Mouse (Mus musculus) liver, adult (tissue): Measurements from ENCODE around the gene Atf5.

Source experiments
- GATA4 ChIP-seq: IDR thresholded peaks from 2 replicates; pipeline ENCODE4 v1.6.1; 2014; ENCODE audit warnings: mild to moderate bottlenecking, low read length; ENCODE audit not compliant: insufficient replicate concordance

Gene Atf5

DNA sequence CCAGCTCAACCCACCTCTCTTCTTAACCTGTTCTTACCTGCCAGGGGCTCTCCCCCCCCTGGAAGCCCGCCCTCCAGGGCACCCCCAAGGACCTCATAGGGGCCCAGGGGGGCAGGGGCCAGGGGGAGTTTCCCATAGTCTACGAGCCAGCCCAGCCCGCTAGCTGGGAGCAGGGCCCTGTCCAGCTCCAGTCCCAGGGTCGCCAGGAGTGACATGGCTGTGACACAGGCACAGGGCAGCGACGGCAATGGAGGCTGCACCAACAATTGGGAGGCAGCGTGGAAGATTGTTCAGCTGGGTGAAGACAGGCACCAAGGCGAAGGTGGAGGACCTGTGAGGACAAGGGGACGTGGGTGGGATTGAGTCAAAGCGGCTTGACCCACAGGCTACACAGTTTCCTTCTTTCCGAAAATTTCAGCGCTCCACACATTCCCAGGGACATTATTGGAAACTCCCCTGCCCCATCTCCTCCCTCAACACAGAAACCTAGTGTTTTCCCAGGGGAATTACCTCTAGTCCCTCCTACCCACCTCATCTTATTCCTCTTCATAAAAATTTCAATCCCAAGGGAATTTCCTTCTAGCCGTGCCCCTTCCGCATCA lies 1.4 kb downstream of the Atf5 start:
- no peak for TF ChIP-seq GATA4

DNA sequence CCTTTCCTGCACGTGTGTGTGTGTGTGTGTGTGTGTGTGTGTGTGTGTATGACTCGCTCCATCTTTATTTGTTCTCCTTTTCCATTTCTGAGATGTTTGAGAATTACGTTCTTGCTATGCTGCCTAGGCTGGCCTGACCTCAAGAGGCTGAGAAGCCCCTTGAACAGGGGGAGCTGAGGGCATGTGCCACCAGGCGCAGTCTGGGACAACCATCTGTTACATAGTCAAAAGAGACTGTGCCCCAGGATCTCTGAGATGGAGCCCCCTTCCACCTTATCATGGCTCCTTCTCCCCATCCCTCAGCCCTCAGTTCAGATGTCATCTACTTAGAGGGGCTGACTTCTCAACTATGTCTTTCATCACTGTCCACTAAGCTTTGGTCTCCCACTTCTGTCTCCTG lies 2.0 kb downstream of the Atf5 start:
- TF ChIP-seq GATA4: no peak

DNA sequence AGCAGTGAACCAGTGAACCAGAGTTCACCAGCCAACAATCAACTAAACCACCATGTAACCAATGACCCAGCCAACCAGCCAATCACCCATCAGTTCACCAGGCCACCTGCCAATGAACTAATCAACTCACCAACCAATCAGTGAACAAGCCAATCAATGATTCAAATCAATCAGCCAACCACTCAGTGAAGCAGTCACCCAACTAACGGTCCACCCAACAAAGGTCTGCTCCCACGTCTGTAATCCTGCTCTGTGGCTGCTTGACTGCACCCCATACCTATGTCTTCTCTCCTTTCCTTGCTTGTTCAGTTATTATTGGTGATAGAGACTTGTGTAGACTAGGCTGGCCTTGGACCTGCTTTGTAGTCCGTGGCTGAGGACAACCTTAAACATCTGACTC lies 2.5 kb downstream of the Atf5 start:
- TF ChIP-seq GATA4: no peak

DNA sequence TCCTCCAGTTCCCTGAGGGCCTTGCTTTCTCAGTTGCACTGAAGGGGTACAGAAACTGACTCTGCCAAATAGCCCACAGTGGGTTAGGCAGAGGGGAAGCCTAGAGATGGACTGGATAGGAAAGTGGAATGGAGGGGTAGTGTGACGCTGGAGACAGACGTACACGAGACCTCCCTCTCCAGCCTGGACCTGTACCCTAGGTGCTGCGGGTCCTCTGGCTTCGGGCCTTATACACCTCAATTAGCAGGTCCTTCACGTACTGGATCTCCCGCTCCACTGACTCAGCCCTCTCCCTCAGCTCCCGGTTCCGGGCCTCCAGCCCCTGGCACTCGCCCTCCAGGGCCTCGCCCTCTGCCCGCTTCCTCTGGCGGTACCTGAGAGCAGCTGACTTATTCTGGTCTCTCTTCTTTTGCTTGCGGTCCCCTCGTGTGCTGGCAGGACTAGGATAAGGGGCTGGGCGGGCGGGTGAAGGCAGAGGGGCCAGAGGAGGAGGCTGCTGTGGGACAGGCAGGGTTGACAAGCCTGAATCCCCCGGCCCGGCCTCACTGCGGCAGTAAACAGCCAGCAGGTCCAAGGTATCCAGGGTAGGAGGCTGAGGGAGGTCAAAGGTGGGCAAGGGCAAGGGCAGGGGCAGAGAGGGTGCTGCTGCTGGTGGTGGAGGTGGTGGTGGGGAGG lies 3.7 kb downstream of the Atf5 start:
- no peak for TF ChIP-seq GATA4

DNA sequence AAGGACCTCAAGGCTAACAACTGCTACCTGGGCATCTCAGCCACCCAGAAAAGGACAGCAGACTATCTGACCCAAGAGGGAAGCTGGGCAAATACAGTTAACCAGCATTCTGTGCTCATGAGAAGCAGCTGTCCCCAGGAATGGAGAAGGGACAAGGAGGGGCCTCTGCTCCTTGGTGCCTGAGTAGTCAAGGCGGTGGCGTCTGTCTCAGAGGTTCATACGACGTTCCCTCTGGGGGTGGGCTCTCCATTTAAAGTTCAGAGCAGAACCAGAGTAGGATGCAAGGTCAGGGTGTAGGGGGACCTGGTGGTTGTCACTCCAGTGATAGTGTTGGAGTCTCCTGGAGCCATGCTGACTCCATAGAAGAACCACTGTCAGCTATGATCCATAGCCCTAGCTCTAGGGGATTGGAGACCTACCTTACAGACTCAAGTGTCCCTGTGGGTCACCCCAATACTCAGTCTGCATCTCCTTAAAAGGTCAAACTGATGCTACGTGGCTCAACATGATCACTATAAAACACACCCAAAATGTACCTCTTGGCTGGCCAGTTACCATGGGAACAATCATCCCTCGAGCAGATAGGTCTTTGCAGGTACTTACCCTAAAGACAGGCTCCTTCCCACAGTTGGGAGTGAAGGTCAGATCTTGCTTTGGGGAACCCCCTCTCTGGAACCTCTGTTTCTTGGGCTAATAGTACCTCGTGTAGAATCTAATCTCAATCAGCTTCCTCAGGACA lies 5.5 kb downstream of the Atf5 start:
- no peak for TF ChIP-seq GATA4

DNA sequence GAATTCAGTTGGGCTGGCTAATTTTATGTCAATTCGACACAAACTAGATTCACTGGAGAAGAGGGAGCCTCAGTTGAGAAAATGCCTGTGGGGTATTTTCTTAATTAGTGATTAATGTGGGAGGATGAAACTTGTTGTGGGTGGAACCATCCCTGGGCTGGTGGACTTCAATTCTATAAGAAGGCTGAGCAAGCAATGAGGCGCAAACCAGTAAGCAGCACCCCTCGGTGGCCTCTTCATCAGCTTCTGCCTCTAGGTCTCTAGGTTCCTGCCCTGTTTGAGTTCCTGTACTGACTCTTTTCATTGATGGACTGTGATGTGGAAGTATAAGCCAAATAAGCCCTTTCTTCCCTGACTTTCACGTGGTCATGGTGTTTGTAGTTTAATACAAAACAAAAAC lies 6.1 kb downstream of the Atf5 start:
- no peak for TF ChIP-seq GATA4

DNA sequence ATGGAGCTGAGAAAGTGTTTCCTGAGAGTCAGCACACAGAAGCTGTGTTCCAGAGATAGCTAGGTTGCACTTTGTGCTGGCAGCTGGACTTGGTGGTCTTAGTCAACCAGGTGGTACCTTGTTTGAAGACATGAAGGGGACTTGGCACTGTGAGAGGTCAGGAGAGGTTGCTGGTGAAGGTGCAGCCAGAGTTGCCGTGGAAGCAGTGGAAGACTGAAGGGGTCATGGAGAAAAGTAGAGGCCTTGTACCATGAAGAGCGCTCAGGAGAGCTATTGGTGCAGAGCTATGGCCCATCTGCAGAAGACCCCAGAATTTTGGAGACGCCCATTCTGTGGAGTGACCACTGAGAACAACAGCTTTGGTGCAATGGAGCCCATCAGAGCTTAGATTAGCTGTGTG lies 7.0 kb downstream of the Atf5 start:
- no peak for TF ChIP-seq GATA4

DNA sequence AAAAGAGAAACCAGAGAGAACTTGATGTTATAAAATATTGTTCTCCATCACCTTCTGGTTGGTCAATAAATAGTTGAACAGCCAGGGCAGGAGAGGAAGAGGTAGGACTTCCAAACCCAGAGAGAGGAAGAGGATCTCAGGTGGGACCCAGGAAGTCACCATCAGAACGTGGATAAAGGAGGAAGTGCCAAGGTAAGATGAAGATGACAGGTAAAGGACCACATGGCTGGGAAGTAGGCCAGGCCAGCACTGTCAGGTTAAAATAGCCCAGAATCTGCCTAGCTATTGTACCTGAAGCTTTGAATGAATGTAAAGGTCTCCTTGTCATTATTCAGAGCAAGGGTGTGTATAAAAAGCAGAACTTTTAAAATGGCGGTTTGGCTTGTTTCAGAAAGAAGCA lies 7.5 kb downstream of the Atf5 start:
- no peak for TF ChIP-seq GATA4

DNA sequence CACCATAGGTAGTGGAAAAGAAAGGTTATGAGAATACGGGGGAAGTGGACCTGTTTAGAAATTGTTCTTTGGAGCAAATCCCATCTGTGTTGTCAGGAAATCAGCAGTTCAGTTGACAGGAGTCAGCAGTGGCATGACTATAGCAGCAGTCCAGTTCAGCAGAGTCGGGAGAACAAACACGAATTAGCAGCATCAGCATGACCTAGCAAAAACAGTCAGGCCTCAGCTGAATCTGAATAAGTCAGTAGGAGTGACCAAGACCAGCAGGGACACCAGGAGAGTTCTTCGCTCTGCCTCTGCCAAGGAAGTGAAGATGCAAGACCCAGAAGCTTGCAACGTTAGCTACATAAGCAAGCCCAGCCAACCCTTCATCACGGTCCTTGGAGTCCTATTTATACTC lies 23.7 kb downstream of the Atf5 start:
- no peak for TF ChIP-seq GATA4

DNA sequence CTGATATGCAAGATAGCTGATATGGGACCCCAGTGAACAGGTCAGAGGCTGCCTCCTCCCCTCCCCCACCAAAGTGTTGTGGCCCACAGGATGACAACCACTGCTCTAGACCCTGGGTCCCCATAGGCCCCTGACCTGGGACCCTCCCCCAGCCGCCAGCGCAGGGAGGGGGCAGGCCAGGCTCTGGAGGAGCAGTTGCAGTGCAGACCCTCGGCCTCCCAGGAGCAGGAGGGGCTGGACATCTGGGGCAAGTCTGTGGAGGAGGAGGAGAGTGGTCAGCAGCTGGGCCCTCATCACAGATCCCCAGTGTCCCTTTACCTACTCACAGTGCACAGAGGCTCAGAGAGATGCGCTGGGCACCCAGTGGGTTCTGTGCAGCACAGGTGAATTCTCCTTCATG lies 26.4 kb downstream of the Atf5 start:
- no peak for TF ChIP-seq GATA4

DNA sequence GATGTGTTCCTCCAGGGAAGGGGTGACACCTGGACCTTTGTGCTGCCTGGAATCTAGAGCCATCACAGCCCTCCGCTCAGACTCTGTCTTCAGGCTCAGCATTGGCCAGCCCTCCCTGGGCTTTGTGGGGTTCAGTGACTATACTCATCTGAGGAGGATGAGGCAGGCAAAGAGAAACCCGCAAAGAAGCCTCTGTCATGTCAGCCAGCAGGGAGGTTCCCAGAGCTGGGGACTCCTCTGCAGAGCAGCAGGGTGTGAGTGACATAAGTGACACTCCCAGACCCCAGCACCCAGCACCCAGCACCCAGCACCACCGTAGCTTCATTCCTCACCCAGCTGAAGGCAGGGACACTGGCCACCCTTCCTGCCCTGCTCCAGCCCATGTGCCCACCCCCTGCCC lies 26.9 kb downstream of the Atf5 start:
- TF ChIP-seq GATA4: no peak

DNA sequence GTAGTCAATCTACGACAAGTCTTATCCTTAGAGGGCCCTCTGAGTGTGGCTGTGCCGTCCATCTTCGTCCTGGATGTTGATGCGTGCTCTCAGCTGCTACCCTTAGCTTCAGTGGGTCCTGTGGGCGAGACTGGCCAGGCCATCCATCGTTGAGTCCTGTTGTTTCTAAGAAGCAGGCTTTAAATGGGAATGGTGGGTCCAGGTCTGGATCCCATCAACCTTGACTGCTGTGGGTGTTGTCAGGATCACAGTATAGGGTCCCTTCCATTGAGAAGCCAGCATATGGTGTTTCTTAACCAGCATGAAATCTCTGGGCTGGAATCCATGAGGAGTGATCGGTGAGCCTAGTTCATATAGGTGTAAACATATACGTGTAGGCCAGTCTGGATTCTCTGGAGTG lies 36.4 kb downstream of the Atf5 start:
- TF ChIP-seq GATA4: no peak

DNA sequence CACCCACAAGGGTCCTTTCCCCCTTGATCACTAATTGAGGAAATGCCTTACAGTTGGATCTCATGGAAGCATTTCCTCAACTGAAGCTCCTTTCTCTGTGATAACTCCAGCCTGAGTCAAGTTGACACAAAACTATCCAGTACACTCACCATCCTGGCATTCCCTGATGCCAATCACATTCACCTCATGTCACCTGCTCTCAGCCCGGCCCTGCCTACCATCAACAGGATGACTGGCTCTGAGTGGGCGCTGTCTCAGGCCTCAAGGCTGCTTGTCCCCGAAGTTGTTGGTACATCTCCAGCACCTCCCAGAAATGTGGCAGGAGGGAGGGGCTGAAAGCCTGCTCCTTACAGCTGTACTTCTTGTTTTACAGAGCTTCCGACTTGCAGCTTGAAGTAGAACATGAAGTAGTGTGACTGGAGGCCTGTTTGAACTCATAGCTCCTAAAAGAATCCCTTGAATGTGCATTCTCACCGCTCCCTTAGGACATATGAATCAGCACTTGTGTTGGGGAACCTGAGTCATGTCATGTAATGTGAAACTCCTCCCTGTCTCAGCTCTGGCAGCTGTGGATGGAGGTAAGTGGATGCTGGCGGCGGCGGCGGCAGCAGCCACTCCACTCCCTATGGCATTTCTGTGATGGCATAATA lies 39.5 kb downstream of the Atf5 start:
- no peak for TF ChIP-seq GATA4

DNA sequence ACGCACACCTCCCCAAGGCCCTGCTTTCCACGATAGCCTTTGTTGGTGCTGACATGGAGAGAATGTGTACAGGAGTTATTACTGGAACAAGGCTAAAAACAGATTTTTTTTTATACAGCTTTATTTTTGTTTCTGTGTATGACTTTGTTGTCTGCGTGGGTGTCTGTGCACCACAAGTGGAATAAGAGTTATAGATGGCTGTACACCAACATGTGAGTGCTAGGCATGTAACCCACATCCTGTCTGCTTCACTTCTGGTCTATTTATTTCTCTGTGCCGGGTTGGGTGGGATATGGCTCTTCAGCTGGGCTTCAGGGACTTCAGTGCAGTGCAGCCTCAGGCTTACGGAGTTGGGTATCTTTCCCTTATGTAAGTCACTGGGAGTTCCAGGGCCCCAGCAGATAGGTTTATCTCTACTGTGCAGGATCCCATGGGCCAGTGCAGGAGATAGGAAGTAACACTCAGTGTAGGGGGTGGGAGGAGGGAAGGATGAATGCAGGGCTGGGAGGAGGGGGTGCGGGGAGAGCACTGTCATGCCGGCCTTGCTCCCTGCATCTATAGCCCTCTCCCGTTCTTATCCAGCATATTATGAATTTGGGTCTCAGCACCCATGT lies 43.8 kb downstream of the Atf5 start:
- TF ChIP-seq GATA4: no peak

DNA sequence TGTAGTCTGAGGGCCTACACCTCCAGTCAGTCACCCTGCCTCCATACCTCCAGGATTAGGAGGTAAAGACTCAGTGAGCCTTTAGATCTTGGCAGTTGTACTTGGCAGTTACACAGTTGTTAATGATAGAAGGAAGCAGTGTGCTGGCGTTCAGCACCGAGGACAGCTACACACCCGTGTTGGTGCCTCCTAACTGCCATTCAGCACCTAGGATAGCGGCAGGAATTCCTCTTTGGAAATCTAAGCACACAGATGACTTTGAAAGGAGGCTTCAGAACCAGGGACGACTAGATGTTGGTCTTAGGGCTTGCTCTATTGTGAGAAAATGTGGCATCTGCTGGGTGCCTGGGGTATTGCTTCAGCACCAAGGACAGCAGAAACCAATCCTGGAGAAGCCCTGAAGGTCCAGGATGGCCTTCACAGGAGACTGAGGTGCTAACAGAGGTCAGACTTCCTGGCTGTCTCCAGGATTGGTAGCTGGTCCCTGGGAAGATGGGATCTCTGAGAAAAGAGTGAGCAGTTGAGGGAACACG lies 46.3 kb downstream of the Atf5 start:
- no peak for TF ChIP-seq GATA4
